Mouse (Mus musculus) kidney, adult 9 months (tissue): ENCODE measurements at regions not wholly inside any gene's neighbourhood (a gene's known extent, or its start where the extent isn't known, plus 50 kb on each side); places are given as distances from the start of the nearest gene placed in this dataset.
A peak's percentile ranks its signal among the peaks of the same experiment; 100 is the strongest.

ENCODE experiments used
- DNase-seq: peaks from one replicate; pipeline ENCODE4 v3.0.0; 2022

DNA sequence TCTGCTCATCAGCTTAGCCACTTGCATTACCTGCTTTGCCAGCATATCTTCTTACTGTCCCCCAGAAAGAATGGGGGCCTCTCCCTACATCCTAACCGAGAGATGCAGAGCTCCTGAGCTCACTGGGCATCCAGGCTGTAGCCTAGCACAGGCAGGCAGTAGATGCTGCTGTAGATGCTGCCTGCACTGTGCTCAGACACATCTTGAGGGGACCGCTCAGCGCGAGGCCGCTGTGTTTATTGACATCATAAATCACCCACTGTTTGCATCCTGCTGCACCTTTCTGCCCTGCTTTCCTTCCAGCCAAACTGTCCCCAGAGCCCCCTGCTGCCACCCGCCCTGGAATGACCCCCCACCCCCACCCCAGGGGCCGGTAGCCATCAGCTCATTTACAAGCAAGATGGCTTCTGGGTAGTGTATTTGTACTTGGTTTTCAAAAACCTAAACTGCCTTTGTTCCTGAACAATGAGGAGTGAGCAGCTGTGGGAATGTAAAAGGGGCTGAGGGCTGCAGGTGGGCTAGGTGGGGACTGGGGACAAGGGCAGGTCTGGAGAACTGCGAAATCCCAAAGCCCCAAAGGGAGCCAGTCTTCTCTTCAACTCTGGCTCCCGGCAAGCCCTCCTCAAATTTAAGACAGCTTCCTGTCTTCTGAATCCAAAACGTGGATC, 233.2 kb downstream of the Bcor start:
- DNase-seq, result no peak

DNA sequence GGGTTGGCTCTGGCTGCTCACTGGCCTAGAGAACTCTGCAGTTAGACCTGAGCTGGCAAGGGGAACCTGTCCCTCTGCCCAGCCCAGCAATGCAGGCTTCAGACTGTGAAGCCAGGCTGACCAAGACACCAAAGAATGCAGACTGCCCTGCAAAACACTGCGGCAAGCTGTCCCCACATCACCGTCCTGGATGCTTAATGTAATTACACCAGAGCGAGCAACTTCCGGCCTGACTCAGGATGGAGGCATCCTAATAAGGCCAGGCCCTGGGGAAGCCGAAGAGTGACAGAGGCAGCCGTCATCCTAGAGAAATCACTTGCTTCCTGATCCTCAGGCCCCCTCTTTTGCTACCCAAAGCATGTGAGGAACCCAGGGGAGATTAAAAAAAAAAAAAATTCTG, 230.7 kb downstream of the Bcor start:
- no peak for DNase-seq

DNA sequence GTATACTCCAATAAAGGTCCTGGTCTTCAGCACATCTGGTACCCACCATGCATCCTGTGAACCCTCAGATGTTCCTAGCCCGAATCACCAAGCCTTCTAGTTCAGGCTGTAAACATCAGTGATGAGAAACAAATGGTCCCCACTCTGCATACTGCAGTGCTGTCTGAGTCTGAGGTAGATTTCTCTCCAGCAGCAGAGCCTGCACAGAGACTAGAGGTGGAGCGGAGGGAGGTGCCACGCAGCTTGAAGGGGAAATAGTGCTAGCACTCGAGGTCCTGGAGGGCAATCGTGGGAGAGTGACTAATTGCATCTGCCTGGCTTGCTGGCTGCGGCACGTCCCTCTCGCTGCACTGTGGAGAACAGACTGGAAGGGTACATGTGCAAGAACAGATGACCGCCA, 228.7 kb downstream of the Bcor start:
- DNase-seq, result no peak

DNA sequence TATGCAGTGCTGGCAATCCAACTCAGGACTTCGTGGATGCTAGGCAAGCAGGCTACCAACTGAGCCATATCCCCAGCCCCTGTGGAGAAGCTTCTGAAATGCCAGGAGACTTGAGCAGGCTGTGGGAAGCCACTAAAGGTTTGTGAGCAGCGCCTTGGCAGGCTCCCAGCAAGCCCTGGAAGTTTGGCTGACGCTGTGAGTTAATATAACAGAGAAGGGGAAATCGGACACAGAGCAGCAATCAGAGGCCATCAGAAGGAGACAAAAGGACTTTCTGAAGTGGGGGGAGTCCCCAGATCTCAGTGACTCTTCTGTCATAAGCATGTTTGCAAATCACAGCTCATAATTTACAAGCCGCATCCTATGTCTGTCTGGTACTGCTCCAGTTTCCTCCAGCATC, 224.8 kb downstream of the Bcor start:
- DNase-seq, result peak; percentile 60

DNA sequence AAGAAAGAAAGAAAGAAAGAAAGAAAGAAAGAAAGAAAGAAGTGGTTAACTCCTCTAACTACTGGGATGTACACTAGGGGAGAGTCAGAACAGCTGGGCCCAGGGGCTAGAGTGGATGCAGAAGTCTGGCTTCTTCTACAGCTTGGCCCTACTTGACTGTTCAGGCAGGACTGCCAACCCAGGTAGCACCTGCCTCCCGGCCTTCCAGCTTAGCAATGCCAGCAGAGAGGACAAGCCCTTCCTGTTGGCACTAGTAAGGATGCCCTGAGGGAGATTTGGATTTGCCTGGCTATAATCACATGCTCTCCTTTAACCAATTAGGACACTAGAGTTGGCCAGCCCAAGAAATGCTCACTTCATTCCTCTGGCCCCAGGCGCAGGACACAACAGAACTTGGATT, 219.9 kb downstream of the Bcor start:
- no peak for DNase-seq

DNA sequence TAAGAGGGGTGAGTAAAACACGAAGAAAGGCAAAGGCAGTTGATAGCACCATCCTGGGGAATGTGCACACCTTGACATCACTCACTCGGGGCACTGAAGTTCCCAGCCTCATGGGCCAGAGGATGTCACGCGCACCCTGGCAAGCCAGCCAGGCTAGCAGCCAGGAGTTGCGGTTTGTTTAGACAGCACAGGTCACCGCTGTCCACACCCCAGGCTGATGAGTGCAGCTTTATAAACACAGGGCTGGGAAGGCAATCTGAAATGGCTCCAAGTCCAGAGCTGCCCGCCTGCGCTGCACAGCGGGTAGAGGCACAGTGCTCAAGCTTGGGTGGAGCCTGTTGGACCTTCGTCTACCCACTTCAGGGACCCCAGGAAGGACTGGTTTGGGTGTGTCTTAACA, 216.8 kb downstream of the Bcor start:
- peak; percentile 15 for DNase-seq

DNA sequence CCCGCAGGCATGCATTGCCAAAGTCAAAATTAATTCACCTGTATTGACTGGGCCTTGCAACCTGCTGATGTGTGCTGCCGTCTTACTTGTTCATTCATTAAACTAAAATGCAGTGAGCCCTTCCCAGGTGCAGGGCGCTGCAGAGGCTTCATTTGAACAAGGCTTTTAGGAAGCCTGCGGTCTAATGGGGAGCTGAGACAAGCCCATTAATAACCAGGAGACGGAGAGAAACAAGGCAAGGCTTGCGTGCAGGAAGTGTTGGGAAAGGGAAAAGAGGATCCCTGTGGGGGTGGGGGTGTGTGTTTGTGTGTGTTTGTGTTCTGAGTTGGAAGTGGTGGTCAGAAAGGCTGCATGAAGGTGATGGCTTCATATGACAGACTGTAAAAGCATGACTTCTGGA, 215.6 kb downstream of the Bcor start:
- no peak for DNase-seq

DNA sequence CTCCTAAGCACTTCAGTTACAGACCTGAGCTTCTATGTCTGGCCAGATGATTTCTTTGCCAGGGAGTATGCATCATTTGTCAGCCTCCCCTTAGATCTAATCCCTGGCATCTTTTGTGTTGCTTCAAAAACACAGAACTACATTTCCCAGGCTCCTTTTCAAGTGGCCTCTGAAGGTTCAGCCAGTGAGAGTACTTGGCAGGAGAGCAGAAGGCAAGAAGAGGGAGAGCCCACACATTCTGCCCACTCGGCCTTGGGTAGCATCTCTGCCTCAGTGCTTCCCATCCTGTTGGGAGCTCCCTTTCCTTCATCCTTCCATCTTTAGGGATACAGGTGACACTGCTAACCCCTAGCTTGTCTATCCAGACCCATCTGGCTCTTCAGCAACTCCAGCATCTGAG, 214.9 kb downstream of the Bcor start:
- DNase-seq, result no peak

DNA sequence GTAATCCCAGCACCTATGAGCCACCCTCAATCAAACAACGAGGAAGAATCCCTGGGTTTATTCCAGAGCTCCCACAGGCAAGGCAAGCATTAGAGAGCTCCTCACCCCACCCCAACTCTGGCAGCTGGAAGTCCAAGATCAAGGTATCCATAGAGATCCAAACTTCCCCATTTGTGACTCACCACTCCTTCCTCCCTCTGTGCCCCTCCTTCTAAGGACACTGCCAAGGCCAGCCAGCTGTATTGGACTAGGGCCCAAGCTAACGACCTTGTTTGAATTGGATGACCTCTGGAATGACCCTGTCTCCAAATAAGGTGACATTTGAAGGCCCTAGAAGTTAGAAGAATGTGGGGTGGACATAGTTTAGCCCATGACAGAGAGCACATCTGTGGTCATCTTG, 208.0 kb downstream of the Bcor start:
- DNase-seq, result peak; percentile 53

DNA sequence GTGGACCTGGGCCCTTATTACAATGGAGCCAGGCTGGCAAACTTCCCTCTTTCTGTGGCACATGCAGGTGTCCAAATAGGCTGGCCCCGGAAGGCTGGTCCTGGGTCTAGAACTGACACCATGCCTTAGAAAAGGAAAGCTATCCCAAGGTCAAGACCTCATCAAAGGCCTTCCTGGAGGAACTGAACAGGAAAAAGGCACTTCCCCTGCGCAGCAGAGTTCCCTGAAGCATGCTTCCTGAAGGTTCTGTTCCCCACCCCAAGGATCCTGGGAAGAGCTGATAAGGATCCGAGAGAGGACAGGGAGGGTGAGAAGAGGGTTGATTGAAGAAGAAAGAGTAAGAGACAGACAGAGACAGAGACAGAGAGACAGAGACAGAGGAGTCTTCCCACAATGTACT, 204.0 kb downstream of the Bcor start:
- DNase-seq, result peak; percentile 42

DNA sequence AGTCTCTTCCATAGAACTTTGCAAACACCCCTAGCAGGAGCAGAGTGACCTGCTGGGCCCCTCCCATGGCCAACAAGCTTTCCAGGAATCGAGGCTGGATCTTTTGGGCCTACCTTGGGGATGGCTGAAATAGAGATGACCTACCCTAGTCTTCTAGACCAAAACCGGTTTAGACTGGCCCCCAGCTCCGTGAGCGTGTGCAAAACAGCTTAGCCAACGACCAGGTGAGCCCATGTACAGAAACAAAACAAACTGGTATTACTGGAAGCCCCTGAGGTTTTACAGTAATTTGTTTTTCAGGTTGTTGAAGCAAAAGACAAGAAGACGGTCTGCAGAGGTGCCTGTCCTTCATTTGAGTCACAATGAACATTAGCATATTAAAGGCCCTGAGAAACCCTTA, 203.1 kb downstream of the Bcor start:
- DNase-seq, result no peak

DNA sequence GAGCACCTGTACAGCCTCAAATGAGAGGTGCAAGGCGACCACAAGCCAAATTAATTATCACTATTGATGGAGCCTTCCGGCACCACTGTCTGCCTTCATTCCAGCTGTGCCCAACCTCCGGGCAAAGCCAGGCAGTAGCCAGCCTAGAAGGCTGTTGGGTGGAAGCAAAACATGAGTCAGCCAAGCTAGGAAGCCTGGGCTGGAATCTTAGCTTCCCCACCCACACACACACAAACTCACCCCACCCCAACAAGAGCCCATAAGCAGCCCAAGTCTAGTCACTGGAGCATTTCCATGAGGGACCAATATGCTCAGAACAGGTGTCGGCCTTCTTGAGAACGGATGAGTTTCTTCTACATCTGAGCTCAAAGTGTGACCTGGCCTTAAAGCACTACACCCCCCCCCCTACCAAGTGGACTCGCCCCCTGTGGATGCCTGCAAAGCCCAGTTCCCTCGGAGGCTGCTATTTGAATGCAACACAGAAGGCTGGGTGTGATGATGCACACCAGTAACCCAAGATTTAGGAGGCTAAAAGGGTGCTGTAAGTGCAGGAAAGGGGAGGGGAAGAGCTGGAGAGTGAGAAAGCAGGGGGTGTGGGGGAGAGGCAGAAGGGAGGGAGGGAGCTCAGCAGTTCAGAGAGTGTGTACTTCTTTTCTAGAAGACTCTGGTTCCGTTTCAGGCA, 200.1 kb downstream of the Bcor start:
- DNase-seq, result no peak

DNA sequence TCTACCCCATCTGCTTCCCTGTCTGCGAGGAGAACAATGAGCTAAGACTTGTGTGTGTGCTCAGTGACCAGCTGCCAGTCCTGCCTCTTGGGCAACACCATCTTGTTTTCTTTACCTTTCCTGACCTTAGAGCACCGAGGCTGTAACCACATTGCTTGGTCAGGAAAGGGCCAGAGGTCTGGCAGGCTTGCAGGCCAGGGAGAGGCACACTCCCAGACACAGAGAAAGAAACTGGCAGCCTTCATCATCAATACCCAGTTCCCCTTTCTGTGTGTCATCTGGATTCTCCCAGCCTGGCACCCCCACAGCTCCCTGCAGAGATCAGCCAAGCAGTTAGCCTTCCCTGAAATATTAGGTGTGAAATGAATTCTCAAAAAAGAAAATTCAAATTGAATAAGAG, 198.8 kb downstream of the Bcor start:
- no peak for DNase-seq

DNA sequence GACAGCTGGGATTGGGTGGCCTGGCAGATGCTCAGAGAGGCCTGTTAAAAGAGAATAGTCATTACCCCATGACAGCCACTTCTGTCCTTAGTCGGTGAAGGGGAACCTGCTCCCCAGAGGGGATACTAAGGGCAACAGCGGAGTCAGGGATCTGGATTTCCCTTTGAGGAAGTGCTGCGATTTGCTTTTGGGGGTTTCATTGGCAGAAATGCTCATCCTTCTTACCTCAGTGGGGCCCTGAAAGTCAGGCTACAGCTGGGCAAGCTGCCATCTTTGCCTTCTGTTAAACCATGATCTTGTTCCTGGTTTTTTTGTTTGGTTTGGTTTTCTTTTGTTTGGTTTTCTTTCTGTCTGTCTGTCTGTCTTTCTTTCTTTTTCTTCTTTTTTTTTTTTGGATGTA, 195.7 kb downstream of the Bcor start:
- no peak for DNase-seq

DNA sequence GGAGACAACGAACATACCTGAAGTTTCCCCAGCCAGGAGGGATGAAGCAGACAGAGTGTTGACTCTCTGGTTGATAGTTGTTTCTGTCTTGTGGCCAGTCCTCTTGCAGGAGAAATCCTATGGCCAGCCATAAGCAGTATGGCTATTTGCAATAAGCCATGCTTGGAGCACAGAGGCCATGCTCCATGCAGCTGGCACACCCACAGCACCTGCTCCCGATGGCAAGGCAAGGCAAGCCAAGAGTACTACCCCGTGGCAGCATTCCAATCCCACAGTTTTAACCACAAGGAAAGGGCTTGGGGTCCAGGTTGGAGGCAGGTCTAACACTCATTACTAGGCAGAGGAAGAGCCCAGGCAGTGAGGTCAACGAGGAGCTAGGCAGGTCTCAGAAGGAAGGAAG, 181.5 kb downstream of the Bcor start:
- DNase-seq, result no peak

DNA sequence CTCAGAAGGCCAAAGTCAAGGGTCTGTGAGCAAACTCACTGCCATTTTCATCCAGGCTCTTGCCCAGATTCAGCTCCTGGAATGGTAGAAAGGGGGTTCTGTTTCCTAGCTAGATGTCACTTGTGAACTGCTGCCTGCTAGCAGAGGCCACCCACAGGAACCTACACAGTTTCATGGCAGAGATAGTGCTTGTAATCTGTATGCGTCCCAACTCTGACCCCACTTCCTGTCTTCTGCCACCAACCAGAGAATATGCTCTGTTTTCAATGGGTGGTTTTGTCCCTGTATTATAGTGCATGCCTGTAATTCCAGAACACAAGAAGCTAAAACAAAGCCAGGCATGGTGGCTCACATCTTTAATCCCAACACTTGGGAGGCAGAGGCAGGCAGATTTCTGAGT, 176.9 kb downstream of the Bcor start:
- DNase-seq, result no peak
